Mouse (Mus musculus) ES-E14 (cell line): ENCODE data around the gene Mnt. TPM values are rescaled to one million over a fixed set of nuclear protein-coding genes. Genes with fewer than 3 reads are reported as not detected.
A peak's percentile ranks its signal among the peaks of the same experiment; 100 is the strongest.

Source experiments
- DNase-seq: peaks from one replicate; pipeline ENCODE4 v3.0.0-alpha.2; 2013; ENCODE audit warnings: low read depth, low spot score
- H3K27ac ChIP-seq: 2 replicates; pipeline ENCODE4 v1.5.1; 2012; ENCODE audit warnings: low read depth, mild to moderate bottlenecking, low read length, moderate library complexity, mixed read lengths; ENCODE audit not compliant: poor library complexity, insufficient read depth, severe bottlenecking
- H3K36me3 ChIP-seq: 2 replicates; pipeline ENCODE4 v1.6.1; 2012; ENCODE audit warnings: mild to moderate bottlenecking, low read length, moderate library complexity, mixed read lengths; ENCODE audit not compliant: control insufficient read depth, poor library complexity, insufficient read depth, severe bottlenecking
- H3K4me1 ChIP-seq, 2 experiments: fragments of 150-350 bp in 1 of 2; sonication (generic) in 1 of 2; 2 replicates each; pipeline ENCODE4 v1.6.1; 2012; ENCODE audit warnings: low read length in 2 of 2, mild to moderate bottlenecking in 1 of 2, mixed read lengths in 1 of 2; ENCODE audit not compliant: control insufficient read depth in 2 of 2, insufficient read depth in 2 of 2, poor library complexity in 1 of 2
- H3K4me3 ChIP-seq, 2 experiments: fragments of 150-350 bp in 1 of 2; sonication (generic) in 1 of 2; 2 replicates each; pipeline ENCODE4 v1.5.1; 2012; ENCODE audit warnings: low read length in 2 of 2, low read depth in 1 of 2, mild to moderate bottlenecking in 1 of 2, mixed read lengths in 1 of 2; ENCODE audit not compliant: insufficient read depth in 1 of 2, poor library complexity in 1 of 2, severe bottlenecking in 1 of 2
- H3K9ac ChIP-seq: 2 replicates; pipeline ENCODE4 v1.6.1; 2012; ENCODE audit warnings: low read depth, mild to moderate bottlenecking, low read length, mixed read lengths; ENCODE audit not compliant: poor library complexity, insufficient read depth, severe bottlenecking
- H3K9me3 ChIP-seq: fragments of 150-350 bp; sonication (generic); 2 replicates; pipeline ENCODE4 v1.6.1; 2012; ENCODE audit warnings: low read depth, mild to moderate bottlenecking, low read length; ENCODE audit not compliant: control insufficient read depth, insufficient read depth
- CHD2 ChIP-seq: IDR thresholded peaks from 2 replicates; pipeline ENCODE4 v1.6.1; 2014; ENCODE audit warnings: mild to moderate bottlenecking, low read depth, low read length, inconsistent platforms
- HCFC1 ChIP-seq: IDR thresholded peaks from 2 replicates; pipeline ENCODE4 v1.6.1; 2012; ENCODE audit warnings: low read length, inconsistent platforms, borderline replicate concordance; ENCODE audit not compliant: insufficient read depth
- MAFK ChIP-seq: IDR thresholded peaks from 2 replicates; pipeline ENCODE4 v1.6.1; 2014; ENCODE audit warnings: mild to moderate bottlenecking, low read depth, low read length, inconsistent platforms; ENCODE audit not compliant: insufficient read depth
- ZC3H11A ChIP-seq: IDR thresholded peaks from 2 replicates; pipeline ENCODE4 v1.6.1; 2012; ENCODE audit warnings: low read depth, mild to moderate bottlenecking, inconsistent platforms, low read length, borderline replicate concordance
- ZNF384 ChIP-seq: IDR thresholded peaks from 2 replicates; pipeline ENCODE4 v1.6.1; 2012; ENCODE audit warnings: low read depth, low read length, inconsistent platforms
- in situ Hi-C, 2 experiments: fragments of 600-800 bp; cut with MboI; formaldehyde crosslinking; loops; one replicate each; pipeline ENCODE4 v1.15.1; 2025; ENCODE audit warnings: low sequenced_read_pairs in 2 of 2, inconsistent platforms in 1 of 2; ENCODE audit not compliant: unreplicated experiment in 2 of 2
- total RNA-seq: library from RNA; depleted of rRNA; stranded (reverse); fragments of 300-350 nt; gene quantifications from 2 replicates; pipeline ENCODE4 v1.2.3, GENCODE M21; 2012

Gene Mnt
- total RNA-seq, 1 experiment = 10.2 TPM

- Histone ChIP-seq H3K4me1 (peaks cover 9 to 40% of the 10 kb centered on the region in 2 experiments; a peak in 3 of 4 replicates), H3K9me3 (no peaks in the 10 kb centered on the region), H3K4me3 (no peak overlapping the region), H3K36me3 (peaks cover 5% of the 10 kb centered on the region; the same call in 1 of the 2 replicates), H3K27ac (no peak overlapping the region), H3K9ac (0 out of 2 replicates have a peak overlapping the region, but pooled peaks have one; percentile 20)
- DNase-seq = no peak
- TF ChIP-seq ZC3H11A (no peak), CHD2 (no peak), HCFC1 (no peak), ZNF384 (no peak), MAFK (no peak)
- in situ Hi-C loops = no loop called here
Measured at GRCm38 (mm10) chr11:74835593-74836224, 5.0 kb downstream of the Mnt start.

GRCm38 (mm10) chr11:74836225-74837055, 5.7 kb downstream of the Mnt start:
- Histone ChIP-seq H3K27ac (no peak overlapping the region; the same call in 1 of the 2 replicates), H3K4me1 (peaks cover 12 to 46% of the 10 kb centered on the region in 2 experiments; a peak in 3 of 4 replicates)
- in situ Hi-C loops = no loop called here

DNA sequence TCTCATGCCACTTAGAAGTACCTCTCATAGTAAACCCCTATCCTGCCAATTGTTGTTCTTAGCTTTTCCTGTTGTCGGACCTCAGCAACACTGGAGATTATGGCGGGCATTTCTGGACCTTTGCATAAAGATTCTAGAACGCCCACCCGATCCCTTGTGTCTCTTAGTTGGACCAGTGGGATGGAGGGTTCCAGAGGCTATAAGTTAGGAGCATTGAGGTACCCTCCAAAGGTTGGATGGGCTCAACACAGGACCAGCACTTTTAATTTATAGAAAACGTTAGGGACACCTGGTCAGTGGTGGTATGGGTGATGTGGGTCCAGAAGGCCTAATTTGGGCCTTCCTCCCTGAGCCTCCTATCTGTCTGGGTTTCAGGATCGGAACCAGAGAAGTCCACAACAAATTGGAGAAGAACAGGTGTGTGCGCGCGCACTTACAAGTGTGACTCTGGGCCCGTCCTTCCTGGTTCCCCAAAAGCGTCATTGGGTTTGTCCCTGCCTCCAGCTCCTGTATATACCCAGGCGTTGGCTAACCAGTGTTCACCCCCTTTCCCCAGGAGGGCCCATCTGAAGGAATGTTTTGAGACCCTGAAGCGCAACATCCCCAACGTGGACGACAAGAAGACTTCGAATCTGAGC, 6.5 kb downstream of the Mnt start:
- no peak for DNase-seq
- TF ChIP-seq ZC3H11A = no peak
- TF ChIP-seq ZNF384 = no peak
- no peak for TF ChIP-seq CHD2
- TF ChIP-seq HCFC1 = no peak
- no peak for TF ChIP-seq MAFK
- Histone ChIP-seq H3K4me1 (peaks cover 14 to 49% of the 10 kb centered on the region in 2 experiments; a peak in 3 of 4 replicates), H3K9me3 (no peaks in the 10 kb centered on the region), H3K4me3 (peak overlapping the region; percentile 72 to 78), H3K36me3 (peaks cover 7% of the 10 kb centered on the region; the same call in 1 of the 2 replicates), H3K9ac (peak overlapping the region; percentile 77), H3K27ac (peak overlapping the region; percentile 86)
- in situ Hi-C loops = no loop called here

More at GRCm38 (mm10) chr11:74836225-74837055, 5.7 kb downstream of the Mnt start:
- peaks cover 5% of the 10 kb centered on the region; the same call in 1 of the 2 replicates for H3K36me3 ChIP-seq
- TF ChIP-seq ZNF384 (no peak), MAFK (no peak), CHD2 (no peak), ZC3H11A (no peak)
- no peak overlapping the region for H3K4me3 ChIP-seq
- no peaks in the 10 kb centered on the region for H3K9me3 ChIP-seq
- H3K9ac ChIP-seq = peak overlapping the region; percentile 20
- DNase-seq = no peak

DNA sequence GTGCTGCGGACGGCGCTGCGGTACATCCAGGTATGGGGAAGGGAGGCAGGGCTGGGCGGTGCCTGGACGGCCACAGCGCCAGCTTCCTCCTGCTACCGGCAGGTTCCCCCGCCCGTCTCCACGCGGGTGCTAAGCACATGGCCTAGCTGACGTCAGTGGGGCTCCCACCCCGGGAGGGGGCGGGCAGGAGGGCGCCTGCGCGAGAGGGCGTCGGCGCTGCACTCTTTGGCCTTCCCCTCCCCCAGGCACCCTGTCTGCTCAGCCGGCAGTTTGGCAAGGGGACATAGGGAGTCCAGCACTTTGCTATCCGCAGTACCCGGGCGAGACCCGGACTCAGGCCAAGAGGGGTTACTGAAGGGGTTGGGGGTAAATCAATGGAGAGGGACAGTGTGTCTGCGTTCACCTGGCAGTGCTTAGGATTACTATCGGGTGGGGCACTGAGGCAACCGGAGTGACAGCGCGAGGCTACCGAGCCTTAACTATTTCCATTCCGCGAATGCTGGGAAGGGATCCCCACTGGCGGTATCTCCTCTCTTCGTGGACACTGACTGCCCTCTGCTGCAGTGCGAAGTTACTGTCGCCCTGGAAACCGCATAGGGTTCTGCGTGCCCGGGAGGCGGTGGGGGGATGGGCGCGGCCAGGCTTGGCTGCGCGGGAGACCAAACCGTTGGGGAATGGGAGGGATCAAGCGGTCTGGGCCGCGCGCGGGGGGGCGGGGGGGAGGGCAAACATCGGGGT, 7.1 kb downstream of the Mnt start:
- Histone ChIP-seq H3K36me3 (peaks cover 14% of the 10 kb centered on the region; the same call in 1 of the 2 replicates), H3K9me3 (no peaks in the 10 kb centered on the region), H3K4me3 (peak overlapping the region; percentile 72 to 78), H3K4me1 (peaks cover 14 to 56% of the 10 kb centered on the region in 2 experiments; a peak in 3 of 4 replicates), H3K9ac (peak overlapping the region; percentile 77), H3K27ac (peak overlapping the region; percentile 86)
- in situ Hi-C loops = no loop called here
- TF ChIP-seq CHD2 (no peak), ZC3H11A (no peak), HCFC1 (no peak), ZNF384 (no peak), MAFK (no peak)
- peak; percentile 86 for DNase-seq
